Mouse (Mus musculus) activated CD4-positive, CD25-positive, alpha-beta regulatory T cell, adult 9 weeks (primary cell): ENCODE data around the gene Apobr. TPM values are rescaled to one million over a fixed set of nuclear protein-coding genes. Genes with fewer than 3 reads are reported as not detected.

ENCODE experiments used
- polyA plus RNA-seq: library from polyadenylated mRNA; unstranded; fragments of 100-300 nt; shearing (Covaris generic); gene quantifications from one replicate; pipeline ENCODE4 v1.2.1, GENCODE M21; 2017

Gene Apobr
- 4.3 TPM for polyA plus RNA-seq

GRCm38 (mm10) chr7:126584506-126584977, at the start of gene Apobr:
Apobr (plus strand) TSS chr7:126584942.

GRCm38 (mm10) chr7:126566094-126566765, 18.5 kb upstream of the Apobr start, which contains the start of gene Eif3c:
Eif3c (minus strand) TSS chr7:126566411.

GRCm38 (mm10) chr7:126585717-126586116, 975 bp downstream of the Apobr start, which contains the start of gene Cln3:
Cln3 (minus strand) TSS chr7:126585817.

GRCm38 (mm10) chr7:126594862-126595561, 10.3 kb downstream of the Apobr start, which contains the start of gene Il27:
Il27 (minus strand) TSS chr7:126594941.

GRCm38 (mm10) chr7:126630824-126631518, 46.2 kb downstream of the Apobr start, which contains the start of gene Nupr1:
Nupr1 (minus strand) TSS chr7:126630861.

Other genes starting within 250 kb of the Apobr start
- 813 TPM for gene Lat, start 215.4 kb upstream of the Apobr start, polyA plus RNA-seq
- 79.7 TPM for gene Spns1, start 207.5 kb upstream of the Apobr start, polyA plus RNA-seq
- gene Nfatc2ip, start 188.2 kb upstream of the Apobr start, polyA plus RNA-seq: 4.1 TPM
- 1.3 TPM for gene Cd19, start 170.1 kb upstream of the Apobr start, polyA plus RNA-seq
- 53.7 TPM for gene Rabep2, start 156.2 kb upstream of the Apobr start, polyA plus RNA-seq
- gene Atp2a1, start 121.8 kb upstream of the Apobr start, polyA plus RNA-seq: 0.57 TPM
- 35.5 TPM for gene Sh2b1, start 109.5 kb upstream of the Apobr start, polyA plus RNA-seq
- 132 TPM for gene Tufm, start 97.6 kb upstream of the Apobr start, polyA plus RNA-seq
- 32.9 TPM for gene Atxn2l, start 81.5 kb upstream of the Apobr start, polyA plus RNA-seq
- 235 TPM for gene Eif3c, start 18.5 kb upstream of the Apobr start, polyA plus RNA-seq
- gene Cln3, start 875 bp downstream of the Apobr start, polyA plus RNA-seq: 120 TPM
- not detected for gene Il27, start 10.0 kb downstream of the Apobr start, polyA plus RNA-seq
- gene Nupr1, start 45.9 kb downstream of the Apobr start, polyA plus RNA-seq: not detected
- 109 TPM for gene Sgf29, start 64.4 kb downstream of the Apobr start, polyA plus RNA-seq
- 1.5 TPM for gene Sult1a1, start 91.5 kb downstream of the Apobr start, polyA plus RNA-seq
- 130 TPM for gene Bola2, start 110.5 kb downstream of the Apobr start, polyA plus RNA-seq
- gene Slx1b, start 110.8 kb downstream of the Apobr start, polyA plus RNA-seq: 11.5 TPM
- gene Coro1a, start 122.8 kb downstream of the Apobr start, polyA plus RNA-seq: 3,436 TPM
- gene Mapk3, start 174.7 kb downstream of the Apobr start, polyA plus RNA-seq: 29.4 TPM
- 0.93 TPM for gene Gdpd3, start 181.4 kb downstream of the Apobr start, polyA plus RNA-seq
- 283 TPM for gene Ypel3, start 192.0 kb downstream of the Apobr start, polyA plus RNA-seq
- 4.4 TPM for gene Tbx6, start 196.5 kb downstream of the Apobr start, polyA plus RNA-seq
- 420 TPM for gene Ppp4c, start 207.6 kb downstream of the Apobr start, polyA plus RNA-seq
- gene Fam57b, start 212.7 kb downstream of the Apobr start, polyA plus RNA-seq: not detected
- gene 4930451I11Rik, start 246.7 kb downstream of the Apobr start, polyA plus RNA-seq: not detected